10 mouse cellular contexts compared by ENCODE assay signal in the genomic region with DNA sequence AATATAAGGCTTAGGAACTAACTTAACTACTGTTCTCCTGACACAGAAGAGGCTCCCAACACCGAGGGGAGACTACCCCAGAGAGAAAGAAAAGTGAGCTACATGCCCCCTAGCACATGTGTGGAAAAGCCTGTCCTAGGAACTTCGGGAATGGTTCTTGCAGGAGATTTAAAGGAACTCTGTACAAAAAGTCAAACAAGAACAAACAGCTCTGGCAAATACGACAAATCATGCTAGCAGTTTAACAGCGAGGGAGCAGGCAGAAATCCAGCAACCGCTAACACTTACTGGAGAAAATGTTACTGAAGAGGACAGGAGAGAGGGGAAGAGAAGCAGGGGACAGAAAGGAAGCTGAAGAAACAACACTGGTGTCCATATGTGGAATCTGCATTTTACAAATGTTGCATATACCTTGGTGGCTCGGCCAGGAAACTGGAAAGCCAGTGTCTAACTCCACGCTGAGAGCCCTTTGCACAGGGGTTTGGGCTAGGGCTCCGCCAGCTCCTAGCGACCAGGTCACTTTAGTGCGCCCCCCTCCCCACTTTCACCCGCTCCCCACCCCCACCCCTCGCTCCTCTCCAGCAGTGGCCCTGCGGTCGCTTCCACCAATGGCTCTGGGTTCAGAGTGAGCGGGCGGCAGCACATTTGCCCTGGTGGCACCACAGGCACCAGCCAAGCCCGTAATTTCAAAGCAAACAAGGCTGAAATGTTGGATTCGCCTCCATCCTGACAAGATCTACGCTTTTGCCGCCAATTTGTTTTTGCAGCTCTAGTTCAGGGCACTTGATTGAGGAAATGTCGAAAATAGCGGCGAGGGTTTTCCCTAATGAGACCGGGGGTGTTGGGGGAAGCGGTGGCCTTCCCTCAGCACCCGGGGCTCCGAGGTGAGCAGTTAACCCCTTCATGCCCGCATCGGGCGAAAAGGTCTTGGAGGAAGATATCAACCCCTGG. TPM values are rescaled to one million over a fixed set of nuclear protein-coding genes. Genes with fewer than 3 reads are reported as not detected.
A peak's percentile ranks its signal among the peaks of the same experiment; 100 is the strongest.
DNase-seq lines count a peak whose midpoint lies in the region; ATAC-seq lines count a peak whose summit lies in the region.
"Had no signal": no experiment of that assay in that cellular context is flagged by ENCODE, and none has a peak within 500 bp of the region (broad histone marks: within the 10 kb centered on the region; RNA-seq: fewer than 3 reads in every experiment).

No protein-coding gene starts in this region.

- peaks cover 9% of the 10 kb centered on the region for H3K4me1 ChIP-seq in kidney, embryonic 15.5 days
- H3K4me1 ChIP-seq in embryonic facial prominence, embryonic 13.5 days = peaks cover 8% of the 10 kb centered on the region
- 0 out of 2 replicates have a peak, but pooled peaks cover 3% of the 10 kb centered on the region for H3K4me1 ChIP-seq in hindbrain, embryonic 13.5 days (replicated peaks)

- peak; percentile 46; the same call in 1 of the 2 replicates for ATAC-seq in kidney, embryonic 15.5 days (replicated peaks; ENCODE audit: low FRiP score)
- no peak for ATAC-seq in embryonic facial prominence, embryonic 13.5 days (ENCODE audit: insufficient number of reproducible peaks, insufficient read depth, low FRiP score, low TSS enrichment, low read depth)
- ATAC-seq in hindbrain, embryonic 13.5 days (ENCODE audit: low FRiP score) = peak; percentile 61; the same call in 1 of the 2 replicates

- no peaks in the 10 kb centered on the region for H3K36me3 ChIP-seq in kidney, embryonic 15.5 days
- H3K36me3 ChIP-seq in embryonic facial prominence, embryonic 13.5 days = no peaks in the 10 kb centered on the region
- no peaks in the 10 kb centered on the region for H3K36me3 ChIP-seq in hindbrain, embryonic 13.5 days

- no peak overlapping the region for H3K27ac ChIP-seq in kidney, embryonic 15.5 days
- peak overlapping the region; percentile 68 for H3K27ac ChIP-seq in embryonic facial prominence, embryonic 13.5 days
- no peak overlapping the region for H3K27ac ChIP-seq in hindbrain, embryonic 13.5 days

- peaks cover 88% of the 10 kb centered on the region for H3K27me3 ChIP-seq in kidney, embryonic 15.5 days
- peaks cover 85% of the 10 kb centered on the region for H3K27me3 ChIP-seq in embryonic facial prominence, embryonic 13.5 days
- peaks cover 88% of the 10 kb centered on the region for H3K27me3 ChIP-seq in hindbrain, embryonic 13.5 days

- under 1% methylated on average over 30 of the region's 30 CpGs for WGBS in kidney, embryonic 15.5 days
- WGBS in embryonic facial prominence, embryonic 13.5 days = under 1% methylated on average over 29 of the region's 30 CpGs
- WGBS in hindbrain, embryonic 13.5 days = under 1% methylated on average over 30 of the region's 30 CpGs

- no peak for DNase-seq in kidney, adult 18-20 months
- DNase-seq in neural tube, embryonic 10.5 days (ENCODE audit: extremely low spot score, low spot score) = peak; percentile 69
- no peak for DNase-seq in left cerebral cortex, adult 18-20 months (ENCODE audit: low spot score in 2 of 2)
- no peak for DNase-seq in B cell, adult 2 months
- no peak for DNase-seq in adrenal gland, adult 2 months

- H3K9ac ChIP-seq in kidney, embryonic 15.5 days = no peak overlapping the region
- peak overlapping the region; percentile 66 for H3K9ac ChIP-seq in embryonic facial prominence, embryonic 13.5 days
- no peak overlapping the region for H3K9ac ChIP-seq in hindbrain, embryonic 13.5 days

- H3K4me2 ChIP-seq in kidney, embryonic 15.5 days = peak overlapping the region; percentile 42
- H3K4me2 ChIP-seq in embryonic facial prominence, embryonic 13.5 days = peak overlapping the region; percentile 52
- no peak overlapping the region for H3K4me2 ChIP-seq in hindbrain, embryonic 13.5 days

- H3K4me3 ChIP-seq in kidney, embryonic 15.5 days (replicated peaks) = peak overlapping the region; percentile 21
- H3K4me3 ChIP-seq in embryonic facial prominence, embryonic 13.5 days = peak overlapping the region; percentile 35
- H3K4me3 ChIP-seq in hindbrain, embryonic 13.5 days = no peak overlapping the region
- H3K4me3 ChIP-seq: myocyte had no signal

- H3K9me3 ChIP-seq in kidney, embryonic 15.5 days (replicated peaks) = no peaks in the 10 kb centered on the region
- H3K9me3 ChIP-seq in embryonic facial prominence, embryonic 13.5 days = no peaks in the 10 kb centered on the region
- H3K9me3 ChIP-seq in hindbrain, embryonic 13.5 days = no peaks in the 10 kb centered on the region

RNA-seq across cellular contexts. Expression of a gene that starts 8.5 kb away (rescaled TPM):
- polyA plus RNA-seq in kidney, embryonic 15.5 days (2015; fragmentation: Nextera tagmentation; extraction: Ambion mirVana) = 0.27 and 1.7 TPM in 2 replicates
- 2.8 and 8.3 TPM in 2 replicates for polyA plus RNA-seq in embryonic facial prominence, embryonic 13.5 days (2015; fragmentation: Nextera tagmentation; extraction: Ambion mirVana)
- polyA plus RNA-seq in hindbrain, embryonic 13.5 days (2015; fragmentation: Nextera tagmentation; extraction: Ambion mirVana) = not detected in 2 replicates
- not detected for total RNA-seq in left cerebral cortex, adult 18-20 months (2021)
- total RNA-seq in adrenal gland, adult 2 months (2021) = 10 to 100 TPM; 30.6 to 56.3 TPM
- 46.9 and 76.2 TPM in 2 replicates for polyA plus RNA-seq in adrenal gland, adult 2 months (2012; rRNA removed)
- polyA plus RNA-seq: cortical plate, adult 2 months; myocyte had no signal
